Mouse (Mus musculus): Measurements from ENCODE around the gene Mcrip2.

DNA sequence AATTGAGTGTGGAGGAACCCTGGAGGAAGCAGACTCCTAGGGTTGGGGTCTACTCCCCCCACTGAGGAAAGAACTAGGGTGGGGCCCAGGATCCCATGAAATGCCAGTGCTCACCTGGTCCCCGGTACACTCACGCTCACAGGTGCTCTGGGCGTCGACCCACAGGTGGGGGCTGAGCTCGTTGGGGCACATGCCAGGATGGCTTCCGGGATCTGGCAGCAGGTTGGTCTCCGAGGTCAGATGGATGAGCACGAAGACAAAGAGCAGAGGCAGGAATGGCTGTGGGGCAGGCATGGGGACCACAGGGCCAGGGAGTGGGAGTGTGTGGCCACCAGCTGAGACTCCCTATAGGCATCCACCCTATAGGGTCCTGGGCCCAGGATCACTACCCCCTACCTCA lies 11.2 kb upstream of the Mcrip2 start:
- no peak for TF ChIP-seq CTCF (IDR thresholded peaks at IDR 0.05; ENCODE audit: extremely low read depth, insufficient read depth, insufficient read length, insufficient replicate concordance)
- no peak for TF ChIP-seq POLR2A (IDR thresholded peaks at IDR 0.05; ENCODE audit: low read depth, low read length)

All from spleen, adult 2 months (tissue).